Mouse (Mus musculus): ENCODE data around the gene Btbd1. TPM values are rescaled to one million over a fixed set of nuclear protein-coding genes. Genes with fewer than 3 reads are reported as not detected.

The Btbd1 gene
- polyA plus RNA-seq, 1 experiment from 2014 or later, result 16.6 TPM

DNA sequence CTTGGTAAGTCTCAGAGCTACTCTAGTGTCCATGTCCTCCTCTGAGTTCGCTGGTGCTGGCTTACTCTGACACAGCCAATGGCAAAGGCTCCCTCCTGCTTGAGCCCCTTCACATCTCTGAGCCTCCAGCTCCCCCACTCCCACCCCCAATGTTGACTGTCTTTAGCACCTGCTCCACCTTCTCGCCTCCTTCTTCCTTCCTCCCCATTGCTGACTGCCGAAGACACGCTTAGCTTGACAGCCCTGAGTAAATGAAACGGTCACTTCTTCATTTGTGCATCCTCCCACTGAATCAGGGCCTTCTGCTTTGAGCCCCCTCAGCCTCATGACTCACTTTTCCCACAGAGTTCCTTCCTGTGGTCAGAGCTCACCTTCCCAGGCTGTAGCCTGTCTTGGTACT, 31.8 kb upstream of the Btbd1 start:
- no peaks in the 10 kb centered on the region for H3K9me3 ChIP-seq (ENCODE audit: low read length)
- DNase-seq, result no peak
- 0 out of 2 replicates have a peak, but pooled peaks cover 4% of the 10 kb centered on the region for H3K36me3 ChIP-seq (replicated peaks; ENCODE audit: insufficient read depth, low read length)
- peaks cover 47% of the 10 kb centered on the region for H3K27me3 ChIP-seq (ENCODE audit: insufficient read depth, low read length)
- H3K4me2 ChIP-seq (ENCODE audit: low read depth, low read length), result peak overlapping the region; percentile 65
- no peak for ATAC-seq
- peak overlapping the region; percentile 76 for H3K27ac ChIP-seq (ENCODE audit: low read depth)
- peaks cover 27% of the 10 kb centered on the region for H3K4me1 ChIP-seq (ENCODE audit: insufficient read depth)
- WGBS (ENCODE audit: insufficient replicate concordance), result 24% methylated on average over 5 of the region's 5 CpGs
- H3K4me3 ChIP-seq (ENCODE audit: low read depth, low read length), result peak overlapping the region; percentile 56
- TF ChIP-seq EP300 (IDR thresholded peaks at IDR 0.05; ENCODE audit: low read depth), result no peak
- TF ChIP-seq CTCF (IDR thresholded peaks at IDR 0.05; ENCODE audit: low read depth), result no peak
- no peak overlapping the region for H3K9ac ChIP-seq (replicated peaks)

DNA sequence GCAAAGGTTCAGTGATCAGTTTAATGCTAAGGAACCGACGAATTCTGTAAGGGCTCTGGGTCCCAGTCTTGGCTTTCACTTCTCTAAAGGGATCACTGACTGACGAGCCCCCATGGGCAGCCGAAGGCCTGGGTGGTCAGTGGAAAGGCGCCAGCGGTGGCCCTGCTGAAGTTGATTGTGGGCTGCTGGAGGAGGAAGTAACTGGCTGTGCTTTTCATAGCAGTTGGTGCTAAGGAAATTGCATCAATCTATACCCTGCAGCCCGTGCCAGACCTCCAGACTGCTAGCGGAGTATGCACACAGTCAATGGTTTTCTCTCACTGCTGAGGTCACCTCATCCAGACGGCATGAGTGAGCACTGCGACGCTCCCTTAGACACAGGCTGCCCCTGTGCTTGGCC, 30.8 kb upstream of the Btbd1 start:
- Histone ChIP-seq H3K9me3 (ENCODE audit: low read length) (no peaks in the 10 kb centered on the region), H3K36me3 (replicated peaks; ENCODE audit: insufficient read depth, low read length) (no peaks in the 10 kb centered on the region), H3K4me1 (ENCODE audit: insufficient read depth) (peaks cover 27% of the 10 kb centered on the region), H3K4me3 (ENCODE audit: low read depth, low read length) (peak overlapping the region; percentile 56), H3K27ac (ENCODE audit: low read depth) (peak overlapping the region; percentile 76), H3K27me3 (ENCODE audit: insufficient read depth, low read length) (peaks cover 49% of the 10 kb centered on the region), H3K4me2 (ENCODE audit: low read depth, low read length) (peak overlapping the region; percentile 65), H3K9ac (replicated peaks) (peak overlapping the region; percentile 63)
- 17% methylated on average over 11 of the region's 11 CpGs for WGBS (ENCODE audit: insufficient replicate concordance)
- peak; percentile 46 for DNase-seq
- TF ChIP-seq CTCF (IDR thresholded peaks at IDR 0.05; ENCODE audit: low read depth) (no peak), EP300 (IDR thresholded peaks at IDR 0.05; ENCODE audit: low read depth) (no peak)
- peak; percentile 48 for ATAC-seq

DNA sequence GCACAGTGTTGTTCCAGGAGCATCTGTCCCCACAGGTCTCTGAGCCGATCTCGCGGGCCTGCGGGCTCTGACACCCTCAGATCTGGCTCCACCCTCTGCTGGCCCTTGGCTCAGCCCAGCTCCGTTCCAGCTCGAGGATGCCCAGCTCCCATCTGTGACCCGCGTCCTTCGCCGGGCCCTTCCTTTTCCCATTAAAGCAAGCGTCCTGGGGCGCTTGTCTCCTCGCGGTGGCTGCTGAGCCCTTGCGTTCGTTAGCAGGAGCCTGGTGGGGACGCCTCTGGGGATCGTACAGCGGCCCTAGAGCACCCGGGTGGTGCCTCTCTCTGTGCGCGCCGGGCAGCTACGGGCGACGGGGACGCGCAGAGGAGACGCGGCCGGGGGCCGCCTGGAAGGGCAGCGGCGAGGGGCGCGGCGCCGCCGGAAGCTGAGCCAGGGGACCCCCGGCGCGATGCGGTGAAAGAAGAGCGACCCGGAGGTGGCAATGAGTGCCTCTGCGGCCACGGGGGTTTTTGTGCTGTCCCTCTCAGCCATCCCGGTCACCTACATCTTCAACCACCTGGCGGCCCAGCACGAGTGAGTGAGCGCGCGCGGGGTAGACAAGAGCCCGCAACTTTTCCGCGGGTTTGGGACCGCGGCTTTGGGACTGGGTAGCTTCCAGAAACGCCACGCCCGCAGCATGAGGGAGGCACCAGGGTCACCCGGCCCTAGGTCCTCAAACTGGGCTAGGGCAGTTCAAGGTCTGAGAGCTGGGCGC, 29.9 kb upstream of the Btbd1 start, which contains the start of gene Tm6sf1:
Tm6sf1 (plus strand) TSS at position 34 of the 754 bp plus-strand sequence.
- peak; percentile 28 for ATAC-seq
- Histone ChIP-seq H3K27ac (ENCODE audit: low read depth) (peak within 1 kb of the TSS; percentile 76), H3K4me3 (ENCODE audit: low read depth, low read length) (peak within 1 kb of the TSS; percentile 56), H3K9me3 (ENCODE audit: low read length) (no peaks in the 10 kb centered on the region), H3K4me2 (ENCODE audit: low read depth, low read length) (peak within 1 kb of the TSS; percentile 65), H3K4me1 (ENCODE audit: insufficient read depth) (peaks cover 31% of the 10 kb centered on the region), H3K36me3 (replicated peaks; ENCODE audit: insufficient read depth, low read length) (no peaks in the 10 kb centered on the region), H3K9ac (replicated peaks) (peak within 1 kb of the TSS; percentile 63), H3K27me3 (ENCODE audit: insufficient read depth, low read length) (peaks cover 49% of the 10 kb centered on the region)
- WGBS (ENCODE audit: insufficient replicate concordance), result under 1% methylated on average over 61 of the region's 64 CpGs
- TF ChIP-seq EP300 (IDR thresholded peaks at IDR 0.05; ENCODE audit: low read depth), result no peak
- TF ChIP-seq CTCF (IDR thresholded peaks at IDR 0.05; ENCODE audit: low read depth), result no peak
- peak; percentile 47 for DNase-seq

DNA sequence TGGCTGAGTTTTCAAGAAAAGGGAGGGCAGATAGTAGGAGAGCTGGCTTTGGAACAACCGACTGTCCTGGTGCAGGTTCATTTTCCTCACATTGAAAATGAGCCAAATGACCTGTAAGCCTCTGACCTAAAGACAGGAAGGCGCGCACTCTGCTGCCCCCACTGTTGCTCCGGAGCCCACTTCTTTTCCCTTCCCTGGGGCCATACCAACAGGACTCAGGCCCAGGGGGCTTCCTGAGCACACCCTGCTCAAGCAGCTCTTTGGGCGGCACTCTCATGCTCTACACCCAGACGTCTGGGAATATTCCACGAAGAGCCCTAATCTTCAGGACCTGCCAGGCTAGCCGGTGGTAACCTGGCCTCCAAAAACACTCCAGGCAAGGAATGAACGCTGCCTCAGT, 29.0 kb upstream of the Btbd1 start:
- Histone ChIP-seq H3K4me2 (ENCODE audit: low read depth, low read length) (peak overlapping the region; percentile 65), H3K27me3 (ENCODE audit: insufficient read depth, low read length) (peaks cover 49% of the 10 kb centered on the region), H3K4me3 (ENCODE audit: low read depth, low read length) (no peak overlapping the region), H3K36me3 (replicated peaks; ENCODE audit: insufficient read depth, low read length) (no peaks in the 10 kb centered on the region), H3K27ac (ENCODE audit: low read depth) (no peak overlapping the region), H3K9ac (replicated peaks) (peak overlapping the region; percentile 21; the same call in 1 of the 2 replicates), H3K4me1 (ENCODE audit: insufficient read depth) (peaks cover 26% of the 10 kb centered on the region), H3K9me3 (ENCODE audit: low read length) (no peaks in the 10 kb centered on the region)
- WGBS (ENCODE audit: insufficient replicate concordance), result 9% methylated on average over 9 of the region's 9 CpGs
- no peak for ATAC-seq
- TF ChIP-seq EP300 (IDR thresholded peaks at IDR 0.05; ENCODE audit: low read depth) (no peak), CTCF (IDR thresholded peaks at IDR 0.05; ENCODE audit: low read depth) (0 out of 2 replicates have a peak, but pooled peaks have one; percentile 5)
- DNase-seq, result no peak

DNA sequence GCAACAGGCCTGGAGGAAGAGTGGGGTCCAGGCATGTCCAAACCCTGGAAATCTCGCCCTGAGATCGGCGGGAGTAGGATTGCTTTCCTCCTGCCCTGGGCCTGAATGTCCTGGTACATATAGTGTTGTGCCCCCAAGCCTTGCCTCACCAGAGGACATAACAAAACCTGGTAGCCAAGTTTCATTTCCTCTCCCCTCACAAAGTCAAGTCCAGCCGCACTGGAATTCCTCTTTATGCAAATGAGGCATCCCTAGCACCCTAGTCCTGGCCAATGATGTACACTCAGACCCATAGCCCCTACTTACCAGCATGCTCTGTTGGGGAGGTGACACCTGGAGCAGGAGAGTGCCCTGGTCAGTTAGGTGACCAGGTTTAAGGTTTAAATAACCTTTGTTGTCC, 27.0 kb upstream of the Btbd1 start:
- H3K36me3 ChIP-seq (replicated peaks; ENCODE audit: insufficient read depth, low read length), result no peaks in the 10 kb centered on the region
- H3K27ac ChIP-seq (ENCODE audit: low read depth), result 0 out of 2 replicates have a peak overlapping the region, but pooled peaks have one; percentile 34
- peaks cover 39% of the 10 kb centered on the region for H3K27me3 ChIP-seq (ENCODE audit: insufficient read depth, low read length)
- ATAC-seq (no peak), DNase-seq (no peak)
- TF ChIP-seq EP300 (IDR thresholded peaks at IDR 0.05; ENCODE audit: low read depth), result no peak
- TF ChIP-seq CTCF (IDR thresholded peaks at IDR 0.05; ENCODE audit: low read depth), result no peak
- WGBS (ENCODE audit: insufficient replicate concordance), result 52% methylated on average over 4 of the region's 4 CpGs
- peaks cover 17% of the 10 kb centered on the region for H3K4me1 ChIP-seq (ENCODE audit: insufficient read depth)
- no peak overlapping the region for H3K9ac ChIP-seq (replicated peaks)
- H3K4me3 ChIP-seq (ENCODE audit: low read depth, low read length), result no peak overlapping the region
- no peak overlapping the region for H3K4me2 ChIP-seq (ENCODE audit: low read depth, low read length)
- no peaks in the 10 kb centered on the region for H3K9me3 ChIP-seq (ENCODE audit: low read length)

DNA sequence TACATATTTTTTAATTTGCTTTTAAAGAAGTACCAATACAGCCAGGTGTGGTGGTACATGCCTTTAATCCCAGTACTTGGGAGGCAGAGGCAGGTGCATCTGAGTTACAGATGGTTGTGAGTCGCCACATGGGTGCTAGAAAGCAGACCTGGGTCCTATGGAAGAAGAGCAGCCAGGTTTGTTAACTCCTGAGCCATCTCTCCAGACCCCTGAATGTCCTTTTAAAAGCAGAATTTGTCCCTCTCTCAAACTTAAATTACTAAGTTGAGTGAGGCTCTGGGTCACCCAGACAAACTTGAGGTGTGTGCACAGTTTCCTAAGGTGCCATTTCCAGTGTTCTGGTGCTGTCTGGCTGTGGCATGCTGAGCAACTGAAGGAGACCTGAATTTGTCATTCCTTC, 26.5 kb upstream of the Btbd1 start, which contains the start of gene Gm10160:
Gm10160 (minus strand) TSS at position 101 of the 400 bp plus-strand sequence.
- WGBS (ENCODE audit: insufficient replicate concordance), result 73% methylated on average over 1 of the region's 1 CpGs
- Histone ChIP-seq H3K4me2 (ENCODE audit: low read depth, low read length) (peak within 1 kb of the TSS; percentile 47), H3K27ac (ENCODE audit: low read depth) (peak within 1 kb of the TSS; percentile 41)

More for the DNA sequence above, 26.5 kb upstream of the Btbd1 start, which contains the start of gene Gm10160:
- ATAC-seq, result no peak
- peaks cover 39% of the 10 kb centered on the region for H3K27me3 ChIP-seq (ENCODE audit: insufficient read depth, low read length)
- TF ChIP-seq CTCF (IDR thresholded peaks at IDR 0.05; ENCODE audit: low read depth), result no peak
- no peak for TF ChIP-seq EP300 (IDR thresholded peaks at IDR 0.05; ENCODE audit: low read depth)
- no peak within 1 kb of the TSS for H3K9ac ChIP-seq (replicated peaks)
- H3K36me3 ChIP-seq (replicated peaks; ENCODE audit: insufficient read depth, low read length), result no peaks in the 10 kb centered on the region
- H3K4me3 ChIP-seq (ENCODE audit: low read depth, low read length), result 0 out of 2 replicates have a peak within 1 kb of the TSS, but pooled peaks have one; percentile 2
- H3K4me1 ChIP-seq (ENCODE audit: insufficient read depth), result peaks cover 12% of the 10 kb centered on the region
- no peaks in the 10 kb centered on the region for H3K9me3 ChIP-seq (ENCODE audit: low read length)
- no peak for DNase-seq
